Mouse (Mus musculus) megakaryocyte, embryonic 14.5 days (primary cell): ENCODE data around the gene Mark1.

Experiments
- FLI1 ChIP-seq: IDR thresholded peaks from 2 replicates; pipeline ENCODE4 v1.6.1; 2012; ENCODE audit warnings: low read length, inconsistent platforms, mixed read lengths
- GATA1 ChIP-seq: IDR thresholded peaks from 3 replicates; pipeline ENCODE4 v1.6.1; 2012; ENCODE audit warnings: mixed read lengths, low read length, inconsistent platforms, borderline replicate concordance

DNA sequence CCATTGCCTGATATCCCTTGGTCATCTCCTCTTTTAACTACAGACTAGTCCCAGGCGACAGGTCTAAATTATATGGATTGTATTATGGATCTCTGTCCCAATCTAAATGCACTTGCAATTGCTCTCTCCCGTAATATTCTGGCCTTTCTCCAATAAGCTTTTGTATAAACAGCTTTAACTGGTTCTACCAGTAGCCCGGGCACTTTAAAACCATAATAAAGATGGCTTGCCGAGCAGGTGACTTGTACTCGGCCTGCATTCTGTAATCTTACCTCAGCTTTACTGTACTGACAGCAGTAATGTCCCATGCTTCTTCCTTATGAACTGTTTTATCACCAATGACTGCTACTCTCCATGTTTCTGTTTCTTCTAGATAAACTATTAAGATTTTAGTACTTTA, 7.7 kb upstream of the Mark1 start:
- TF ChIP-seq GATA1 (no peak), FLI1 (no peak)
